Mouse (Mus musculus): Measurements from ENCODE around the gene Mrpl45.

DNA sequence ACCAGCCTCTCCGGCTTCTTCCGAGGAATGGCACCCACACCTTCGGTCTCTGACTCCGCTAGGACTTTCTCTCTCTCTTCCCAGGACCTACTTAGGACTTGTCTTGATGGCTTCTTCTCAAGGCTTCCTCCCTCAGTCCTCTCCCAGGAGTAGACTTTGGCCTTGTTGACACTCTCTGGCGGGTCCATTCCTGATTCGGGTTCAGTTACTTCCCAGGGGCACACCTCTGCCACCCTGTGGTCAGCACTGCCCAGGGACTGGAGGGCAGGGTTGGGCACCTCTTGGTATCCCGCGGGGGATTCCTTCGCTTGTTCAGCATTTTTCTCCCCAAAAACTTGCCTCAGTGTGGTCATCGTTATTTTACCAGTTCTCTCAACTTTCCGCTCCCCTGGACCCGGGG is 21.8 kb downstream of the Mrpl45 start:
- no peak for TF ChIP-seq USF1 (IDR thresholded peaks at IDR 0.05; ENCODE audit: low read depth)
- TF ChIP-seq CTCF (IDR thresholded peaks at IDR 0.05; ENCODE audit: control insufficient read depth, insufficient read depth, insufficient read length) = no peak
- no peak for TF ChIP-seq MAX (IDR thresholded peaks at IDR 0.05)
- TF ChIP-seq MYOD1 (IDR thresholded peaks at IDR 0.05; ENCODE audit: control insufficient read depth, insufficient read length, low read depth) = no peak

All from C2C12 (cell line).